Mouse (Mus musculus) olfactory bulb, adult 2 months (tissue): ENCODE measurements around the gene Prph2.

Experiments
- CTCF ChIP-seq: fragments of 200-500 bp; IDR thresholded peaks from 2 replicates; pipeline ENCODE4 v1.5.1; 2012; ENCODE audit warnings: low read depth, mild to moderate bottlenecking, low read length, moderate library complexity; ENCODE audit not compliant: insufficient read depth
- POLR2A ChIP-seq: fragments of 200-500 bp; IDR thresholded peaks from 2 replicates; pipeline ENCODE4 v1.6.1; 2012; ENCODE audit warnings: mild to moderate bottlenecking, low read depth, low read length, moderate library complexity; ENCODE audit not compliant: insufficient read depth

DNA sequence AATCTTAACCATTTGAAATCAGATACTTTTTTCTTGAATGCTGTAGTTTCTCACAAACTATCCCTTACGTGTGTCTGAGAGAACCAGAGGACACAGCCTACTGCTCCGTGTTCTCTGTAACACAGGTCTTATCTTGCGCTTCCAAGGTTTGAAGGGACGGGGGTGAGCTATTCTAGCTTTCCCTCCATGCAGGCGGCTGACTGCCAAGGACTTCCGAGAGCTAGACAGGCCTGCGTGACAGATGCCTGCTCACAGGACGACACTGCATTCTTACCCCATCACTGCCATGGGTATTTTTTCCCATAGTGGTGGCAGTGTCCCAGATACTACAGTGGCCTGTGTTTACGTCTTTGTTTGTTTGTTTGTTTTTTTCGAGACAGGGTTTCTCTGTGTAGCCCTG lies 50.0 kb downstream of the Prph2 start:
- TF ChIP-seq POLR2A, result no peak
- TF ChIP-seq CTCF, result no peak
